Mouse (Mus musculus): Measurements from ENCODE around the gene Cdk5rap3. TPM values are rescaled to one million over a fixed set of nuclear protein-coding genes. Genes with fewer than 3 reads are reported as not detected.

Cdk5rap3 gene
- polyA plus RNA-seq, 1 experiment from 2014 or later = 80.6 TPM

- H3K27me3 ChIP-seq (ENCODE audit: control insufficient read depth, insufficient read depth, low read depth, low read length) = peaks cover 12% of the 10 kb centered on the region
- ATAC-seq = no peak
- no peak overlapping the region for H3K4me3 ChIP-seq (ENCODE audit: low read depth, low read length)
- no peak overlapping the region for H3K9ac ChIP-seq (ENCODE audit: low read depth, low read length)
- H3K27ac ChIP-seq (ENCODE audit: low read length) = no peak overlapping the region
- WGBS = 87% methylated on average over 5 of the region's 5 CpGs
- no peaks in the 10 kb centered on the region for H3K9me3 ChIP-seq (replicated peaks; ENCODE audit: control insufficient read depth, low read length, poor library complexity, severe bottlenecking)
- H3K36me3 ChIP-seq (ENCODE audit: control insufficient read depth, insufficient read depth, low read length) = no peaks in the 10 kb centered on the region
- H3K4me1 ChIP-seq (ENCODE audit: control insufficient read depth, insufficient read depth, low read length) = no peaks in the 10 kb centered on the region
- H3K4me2 ChIP-seq (ENCODE audit: low read length) = no peak overlapping the region
Measured at GRCm38 (mm10) chr11:96926587-96926986, 10.3 kb upstream of the Cdk5rap3 start.

GRCm38 (mm10) chr11:96925469-96926148 is 9.3 kb upstream of the Cdk5rap3 start:
- no peaks in the 10 kb centered on the region for H3K36me3 ChIP-seq (ENCODE audit: control insufficient read depth, insufficient read depth, low read length)
- H3K9ac ChIP-seq (ENCODE audit: low read depth, low read length) = no peak overlapping the region
- H3K4me1 ChIP-seq (ENCODE audit: control insufficient read depth, insufficient read depth, low read length) = no peaks in the 10 kb centered on the region
- no peak overlapping the region for H3K4me3 ChIP-seq (ENCODE audit: low read depth, low read length)
- H3K4me2 ChIP-seq (ENCODE audit: low read length) = no peak overlapping the region
- 89% methylated on average over 12 of the region's 12 CpGs for WGBS
- H3K27me3 ChIP-seq (ENCODE audit: control insufficient read depth, insufficient read depth, low read depth, low read length) = peaks cover 12% of the 10 kb centered on the region
- H3K27ac ChIP-seq (ENCODE audit: low read length) = no peak overlapping the region
- H3K9me3 ChIP-seq (replicated peaks; ENCODE audit: control insufficient read depth, low read length, poor library complexity, severe bottlenecking) = no peaks in the 10 kb centered on the region
- ATAC-seq = no peak

GRCm38 (mm10) chr11:96924861-96925260 is 8.6 kb upstream of the Cdk5rap3 start:
- H3K27me3 ChIP-seq (ENCODE audit: control insufficient read depth, insufficient read depth, low read depth, low read length) = peaks cover 12% of the 10 kb centered on the region
- no peaks in the 10 kb centered on the region for H3K9me3 ChIP-seq (replicated peaks; ENCODE audit: control insufficient read depth, low read length, poor library complexity, severe bottlenecking)
- H3K4me2 ChIP-seq (ENCODE audit: low read length) = no peak overlapping the region
- H3K27ac ChIP-seq (ENCODE audit: low read length) = no peak overlapping the region
- no peak overlapping the region for H3K9ac ChIP-seq (ENCODE audit: low read depth, low read length)
- ATAC-seq = no peak
- H3K4me3 ChIP-seq (ENCODE audit: low read depth, low read length) = no peak overlapping the region
- no peaks in the 10 kb centered on the region for H3K36me3 ChIP-seq (ENCODE audit: control insufficient read depth, insufficient read depth, low read length)
- WGBS = 85% methylated on average over 11 of the region's 11 CpGs
- no peaks in the 10 kb centered on the region for H3K4me1 ChIP-seq (ENCODE audit: control insufficient read depth, insufficient read depth, low read length)

GRCm38 (mm10) chr11:96919003-96919402 is 2.7 kb upstream of the Cdk5rap3 start:
- WGBS = 62% methylated on average over 6 of the region's 6 CpGs
- ATAC-seq = no peak

GRCm38 (mm10) chr11:96917415-96917814 is 1.1 kb upstream of the Cdk5rap3 start:
- Histone ChIP-seq H3K9ac (ENCODE audit: low read depth, low read length) (no peak overlapping the region), H3K4me1 (ENCODE audit: control insufficient read depth, insufficient read depth, low read length) (peaks cover 11% of the 10 kb centered on the region), H3K27ac (ENCODE audit: low read length) (no peak overlapping the region), H3K36me3 (ENCODE audit: control insufficient read depth, insufficient read depth, low read length) (no peaks in the 10 kb centered on the region), H3K9me3 (replicated peaks; ENCODE audit: control insufficient read depth, low read length, poor library complexity, severe bottlenecking) (no peaks in the 10 kb centered on the region), H3K27me3 (ENCODE audit: control insufficient read depth, insufficient read depth, low read depth, low read length) (no peaks in the 10 kb centered on the region), H3K4me3 (ENCODE audit: low read depth, low read length) (no peak overlapping the region), H3K4me2 (ENCODE audit: low read length) (no peak overlapping the region)
- 93% methylated on average over 6 of the region's 6 CpGs for WGBS
- ATAC-seq = no peak

More at GRCm38 (mm10) chr11:96919003-96919402, 2.7 kb upstream of the Cdk5rap3 start:
- Histone ChIP-seq H3K4me2 (ENCODE audit: low read length) (no peak overlapping the region), H3K36me3 (ENCODE audit: control insufficient read depth, insufficient read depth, low read length) (no peaks in the 10 kb centered on the region), H3K27ac (ENCODE audit: low read length) (no peak overlapping the region), H3K9ac (ENCODE audit: low read depth, low read length) (no peak overlapping the region), H3K4me3 (ENCODE audit: low read depth, low read length) (no peak overlapping the region), H3K9me3 (replicated peaks; ENCODE audit: control insufficient read depth, low read length, poor library complexity, severe bottlenecking) (no peaks in the 10 kb centered on the region), H3K4me1 (ENCODE audit: control insufficient read depth, insufficient read depth, low read length) (peaks cover 11% of the 10 kb centered on the region), H3K27me3 (ENCODE audit: control insufficient read depth, insufficient read depth, low read depth, low read length) (no peaks in the 10 kb centered on the region)

GRCm38 (mm10) chr11:96916885-96917396 is 645 bp upstream of the Cdk5rap3 start:
- WGBS = 38% methylated on average over 13 of the region's 13 CpGs
- Histone ChIP-seq H3K36me3 (ENCODE audit: control insufficient read depth, insufficient read depth, low read length) (no peaks in the 10 kb centered on the region), H3K9me3 (replicated peaks; ENCODE audit: control insufficient read depth, low read length, poor library complexity, severe bottlenecking) (no peaks in the 10 kb centered on the region), H3K4me1 (ENCODE audit: control insufficient read depth, insufficient read depth, low read length) (peaks cover 11% of the 10 kb centered on the region), H3K4me3 (ENCODE audit: low read depth, low read length) (peak overlapping the region; percentile 67), H3K9ac (ENCODE audit: low read depth, low read length) (no peak overlapping the region), H3K27ac (ENCODE audit: low read length) (peak overlapping the region; percentile 33; the same call in 1 of the 2 replicates), H3K27me3 (ENCODE audit: control insufficient read depth, insufficient read depth, low read depth, low read length) (no peaks in the 10 kb centered on the region), H3K4me2 (ENCODE audit: low read length) (peak overlapping the region; percentile 53)
- peak; percentile 12; the same call in 1 of the 2 replicates for ATAC-seq

GRCm38 (mm10) chr11:96912682-96913081 is 3.6 kb downstream of the Cdk5rap3 start:
- peaks cover 3% of the 10 kb centered on the region; the same call in 1 of the 2 replicates for H3K36me3 ChIP-seq (ENCODE audit: control insufficient read depth, insufficient read depth, low read length)
- 86% methylated on average over 11 of the region's 11 CpGs for WGBS
- H3K4me3 ChIP-seq (ENCODE audit: low read depth, low read length) = no peak overlapping the region
- H3K9me3 ChIP-seq (replicated peaks; ENCODE audit: control insufficient read depth, low read length, poor library complexity, severe bottlenecking) = no peaks in the 10 kb centered on the region
- H3K4me2 ChIP-seq (ENCODE audit: low read length) = no peak overlapping the region
- H3K9ac ChIP-seq (ENCODE audit: low read depth, low read length) = no peak overlapping the region
- ATAC-seq = no peak
- H3K4me1 ChIP-seq (ENCODE audit: control insufficient read depth, insufficient read depth, low read length) = peaks cover 11% of the 10 kb centered on the region
- no peak overlapping the region for H3K27ac ChIP-seq (ENCODE audit: low read length)
- no peaks in the 10 kb centered on the region for H3K27me3 ChIP-seq (ENCODE audit: control insufficient read depth, insufficient read depth, low read depth, low read length)

- ATAC-seq = peak; percentile 43; the same call in 1 of the 2 replicates
- H3K4me2 ChIP-seq (ENCODE audit: low read length) = no peak overlapping the region
- WGBS = 18% methylated on average over 7 of the region's 7 CpGs
- no peak overlapping the region for H3K4me3 ChIP-seq (ENCODE audit: low read depth, low read length)
- no peaks in the 10 kb centered on the region for H3K9me3 ChIP-seq (replicated peaks; ENCODE audit: control insufficient read depth, low read length, poor library complexity, severe bottlenecking)
- no peak overlapping the region for H3K27ac ChIP-seq (ENCODE audit: low read length)
- no peaks in the 10 kb centered on the region for H3K27me3 ChIP-seq (ENCODE audit: control insufficient read depth, insufficient read depth, low read depth, low read length)
- H3K36me3 ChIP-seq (ENCODE audit: control insufficient read depth, insufficient read depth, low read length) = peaks cover 3% of the 10 kb centered on the region; the same call in 1 of the 2 replicates
- no peak overlapping the region for H3K9ac ChIP-seq (ENCODE audit: low read depth, low read length)
- H3K4me1 ChIP-seq (ENCODE audit: control insufficient read depth, insufficient read depth, low read length) = peaks cover 2% of the 10 kb centered on the region
Measured at GRCm38 (mm10) chr11:96910003-96910402, 6.3 kb downstream of the Cdk5rap3 start.

- Histone ChIP-seq H3K4me1 (ENCODE audit: control insufficient read depth, insufficient read depth, low read length) (no peaks in the 10 kb centered on the region; the same call in 1 of the 2 replicates), H3K4me2 (ENCODE audit: low read length) (no peak overlapping the region), H3K9me3 (replicated peaks; ENCODE audit: control insufficient read depth, low read length, poor library complexity, severe bottlenecking) (no peaks in the 10 kb centered on the region), H3K4me3 (ENCODE audit: low read depth, low read length) (no peak overlapping the region), H3K27me3 (ENCODE audit: control insufficient read depth, insufficient read depth, low read depth, low read length) (no peaks in the 10 kb centered on the region), H3K27ac (ENCODE audit: low read length) (no peak overlapping the region), H3K36me3 (ENCODE audit: control insufficient read depth, insufficient read depth, low read length) (peaks cover 3% of the 10 kb centered on the region; the same call in 1 of the 2 replicates), H3K9ac (ENCODE audit: low read depth, low read length) (no peak overlapping the region)
- WGBS = 90% methylated on average over 12 of the region's 12 CpGs
- no peak for ATAC-seq
Measured at GRCm38 (mm10) chr11:96908594-96908993, 7.7 kb downstream of the Cdk5rap3 start.
